Mouse (Mus musculus): ENCODE results near the gene Lbh.

- TF ChIP-seq CTCF (IDR thresholded peaks at IDR 0.05; ENCODE audit: low read depth) (no peak), EP300 (IDR thresholded peaks at IDR 0.05; ENCODE audit: low read depth) (no peak)
Measured at GRCm38 (mm10) chr17:72983471-72983870, 65.4 kb downstream of the Lbh start.
